Comparison of ENCODE assay signal across 14 mouse cellular contexts in genomic region chr5:112773429-112773828, GRCm38 (mm10).
"Had no signal": no experiment of that assay in that cellular context is flagged by ENCODE, and none has a peak within 500 bp of the region (broad histone marks: within the 10 kb centered on the region; RNA-seq: fewer than 3 reads in every experiment).

No protein-coding gene starts in this region.

- DNase-seq: kidney, adult 8-10 months; kidney, postnatal 36 days; left cerebral cortex, postnatal 4 days; lung, adult 18-20 months; retina, postnatal 1 day; right cerebral cortex, postnatal 4 days; spleen, adult 18-20 months; thymus, adult 18-20 months; thymus, postnatal 14 days had no signal

- H3K9me3 ChIP-seq: limb, embryonic 13.5 days; midbrain, embryonic 12.5 days; neural tube, embryonic 13.5 days had no signal

- H3K4me3 ChIP-seq: limb, embryonic 13.5 days; midbrain, embryonic 12.5 days; neural tube, embryonic 13.5 days had no signal

- H3K27me3 ChIP-seq: limb, embryonic 13.5 days had no signal

- H3K4me2 ChIP-seq: limb, embryonic 13.5 days; midbrain, embryonic 12.5 days; neural tube, embryonic 13.5 days had no signal

- H3K27ac ChIP-seq: kidney, postnatal 0 days; limb, embryonic 13.5 days; liver, embryonic 14.5 days; midbrain, embryonic 12.5 days; neural tube, embryonic 13.5 days had no signal

- H3K4me1 ChIP-seq: limb, embryonic 13.5 days had no signal

- H3K9ac ChIP-seq: limb, embryonic 13.5 days; liver, embryonic 14.5 days; midbrain, embryonic 12.5 days; neural tube, embryonic 13.5 days had no signal

- H3K36me3 ChIP-seq: limb, embryonic 13.5 days; midbrain, embryonic 12.5 days; neural tube, embryonic 13.5 days had no signal
